In genomic region chr10:70250766-70251165, GRCm38 (mm10) we compare ENCODE assay signal across 25 mouse cellular contexts. TPM values are rescaled to one million over a fixed set of nuclear protein-coding genes. Genes with fewer than 3 reads are reported as not detected.
DNase-seq lines count a peak whose midpoint lies in the region.
"Had no signal": no experiment of that assay in that cellular context is flagged by ENCODE, and none has a peak within 500 bp of the region (broad histone marks: within the 10 kb centered on the region; RNA-seq: fewer than 3 reads in every experiment).

No protein-coding gene starts in this region.

- intact Hi-C loops in heart, postnatal 25 days (cut with DNase I): no loop called here
- intact Hi-C loops in gastrocnemius, postnatal 14 days (cut with DNase I; ENCODE audit: low total_unique reads): loop anchor here (10.0 kb wide), 1 partner anchor 56 kb away; no protein-coding TSS in a partner anchor
- intact Hi-C loops in left cerebral cortex, postnatal 10 days (cut with DNase I): no loop called here

- peak; percentile 55 for DNase-seq in adrenal gland, adult 2 months
- DNase-seq in adrenal gland, adult 8-10 months: no peak
- peak; percentile 96 for DNase-seq in heart, adult 11 months
- no peak for DNase-seq in heart, postnatal 25 days (ENCODE audit: low spot score)
- DNase-seq in lung, adult 18-20 months: peak; percentile 35 to 58
- no peak for DNase-seq in lung, postnatal 10 days
- peak; percentile 26 for DNase-seq in gastrocnemius, postnatal 14 days
- DNase-seq in left cerebral cortex, postnatal 10 days (ENCODE audit: extremely low spot score in 1 of 2, low spot score in 2 of 2): no peak
- DNase-seq: cerebellum, adult 18-20 months; cerebellum, postnatal 10 days; kidney, adult 11 months; kidney, postnatal 14 days; liver, embryonic 13.5 days; right cerebral cortex, postnatal 25 days; spleen, adult 18-20 months; thymus, postnatal 14 days had no signal

RNA-seq across cellular contexts. Expression of gene Slc16a9, which starts 5.9 kb away (rescaled TPM):
- 1 to 10 TPM; 6.4 to 8.8 TPM for total RNA-seq in adrenal gland, adult 2 months (2021)
- 2.4 TPM in 2 replicates for polyA plus RNA-seq in adrenal gland, adult 2 months (2012; rRNA removed)
- total RNA-seq in adrenal gland, adult 8-10 months (2022): 10 to 100 TPM in 1 of 4 experiments, 1 to 10 TPM in 3; 5.9 to 11.7 (median 7.2) TPM
- total RNA-seq in heart, postnatal 25 days (2021): 1 to 10 TPM; 3.3 to 3.6 TPM
- 1 to 10 TPM; 5.9 to 6.0 TPM for total RNA-seq in gastrocnemius, postnatal 14 days (2021)
- total RNA-seq in left cerebral cortex, postnatal 10 days (2021): 1 to 10 TPM; 4.4 to 5.0 TPM
- total RNA-seq: neutrophil, adult 5-6 weeks had no signal
- polyA plus RNA-seq: G1E; inflammation-experienced regulatory T-cells, adult 6 months had no signal

RNA-seq across cellular contexts. Expression of gene Mrln, which starts 46.3 kb away (rescaled TPM):
- under 1 TPM in 1 of 2 experiments, not detected in 1; 0.86 TPM for total RNA-seq in adrenal gland, adult 2 months (2021)
- polyA plus RNA-seq in adrenal gland, adult 2 months (2012; rRNA removed): not detected in 2 replicates
- total RNA-seq in adrenal gland, adult 8-10 months (2022): under 1 TPM in 1 of 4 experiments, not detected in 3; 0.89 TPM
- total RNA-seq in heart, postnatal 25 days (2021): 1 to 10 TPM; 3.0 to 3.8 TPM
- total RNA-seq in gastrocnemius, postnatal 14 days (2021): 100 to 1,000 TPM in 1 of 2 experiments, 10 to 100 TPM in 1; 97.0 to 105 TPM
- not detected for total RNA-seq in left cerebral cortex, postnatal 10 days (2021)
- total RNA-seq: common myeloid progenitor, adult 5-6 weeks; layer of hippocampus, adult 18-20 months; left cerebral cortex, adult 18-20 months; left cerebral cortex, postnatal 36 days had no signal
- polyA plus RNA-seq: G1E; inflammation-experienced regulatory T-cells, adult 6 months; lung, embryonic 15.5 days; midbrain, embryonic 16.5 days had no signal

Comparison
In these comparisons a context has a peak if more than half of its experiments do, and no peak if none do; other contexts are left out.
1. DNase-seq: peak in adrenal gland, adult 2 months (single experiment), heart, adult 11 months (single experiment), lung, adult 18-20 months (2 of 2) and gastrocnemius, postnatal 14 days (single experiment); none in adrenal gland, adult 8-10 months (single experiment), heart, postnatal 25 days (single experiment), lung, postnatal 10 days (single experiment) and left cerebral cortex, postnatal 10 days (0 of 2).
2. RNA of gene Mrln, which starts 46.3 kb away (total RNA-seq): 97.0 to 105 TPM in gastrocnemius, postnatal 14 days; 3.0 to 3.8 TPM in heart, postnatal 25 days, 0.86 TPM in adrenal gland, adult 2 months, not detected in left cerebral cortex, postnatal 10 days and 0.89 TPM in adrenal gland, adult 8-10 months; every median in the first group is over 10 times any median in the second.